Mouse (Mus musculus) adipocyte (in vitro differentiated cells): Measurements from ENCODE around the gene Zcwpw1.
"Not testable (repeated sequence)": the region's sequence is repeated elsewhere in the genome, so short reads cannot be mapped to it uniquely, and the experiment has no call there.

ENCODE experiments used
- DNase-seq: peaks from one replicate; pipeline ENCODE4 v3.0.0-alpha.2; 2016; ENCODE audit warnings: low spot score

Gene Zcwpw1

GRCm38 (mm10) chr5:137787151-137787928, at the start of gene Zcwpw1, which contains the start of gene Mepce:
TSS of gene Zcwpw1 (plus strand) at chr5:137787798.
TSS of gene Mepce (minus strand) at chr5:137787655.
- DNase-seq = peak; percentile 94

DNA sequence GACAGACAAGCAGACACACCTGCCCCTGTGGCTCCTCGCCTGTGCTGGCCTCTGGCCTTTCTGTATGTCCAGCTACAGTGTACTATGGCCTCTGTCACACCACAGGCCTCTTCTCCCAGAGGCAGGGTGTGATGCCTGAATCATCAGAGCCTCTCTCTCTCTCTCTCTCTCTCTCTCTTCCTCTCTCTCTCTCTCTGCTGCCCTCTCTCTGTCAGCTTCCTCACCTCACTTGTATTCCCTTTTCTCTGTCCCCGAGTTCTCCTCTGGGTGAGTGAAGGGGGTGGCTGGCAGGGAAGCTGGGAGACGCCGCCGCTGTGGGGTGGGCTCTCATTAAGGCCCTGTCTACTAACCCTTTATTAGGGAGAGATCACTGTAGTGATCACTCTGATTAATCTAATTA, 49.1 kb upstream of the Zcwpw1 start:
- peak; percentile 57 for DNase-seq

DNA sequence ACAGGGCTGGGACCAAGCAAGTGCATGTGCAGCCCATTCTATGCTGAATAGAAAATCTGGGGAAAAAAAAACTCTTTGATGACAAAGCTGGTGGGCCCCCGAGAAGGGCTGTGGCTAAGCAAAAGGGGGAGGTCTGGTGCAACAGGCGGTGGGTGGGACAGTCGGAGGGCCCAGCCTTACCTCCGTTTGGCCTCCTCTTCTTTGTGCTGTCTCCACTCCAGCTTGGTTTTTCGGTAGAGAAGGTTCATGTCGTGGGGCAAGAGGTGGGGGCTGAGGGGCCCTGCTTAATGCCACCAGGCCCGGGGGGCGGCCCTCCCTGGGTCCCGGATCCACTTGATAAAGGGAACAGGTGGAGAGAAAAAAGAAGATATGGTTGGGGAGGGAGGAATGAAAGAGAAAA, 48.1 kb upstream of the Zcwpw1 start:
- DNase-seq = no peak

GRCm38 (mm10) chr5:137740506-137740905, 47.1 kb upstream of the Zcwpw1 start:
- no peak for DNase-seq

- DNase-seq = peak; percentile 32
Measured at GRCm38 (mm10) chr5:137741023-137741931, 46.3 kb upstream of the Zcwpw1 start, which contains the start of gene Nyap1. TSS of gene Nyap1 (minus strand) at chr5:137741607.

DNA sequence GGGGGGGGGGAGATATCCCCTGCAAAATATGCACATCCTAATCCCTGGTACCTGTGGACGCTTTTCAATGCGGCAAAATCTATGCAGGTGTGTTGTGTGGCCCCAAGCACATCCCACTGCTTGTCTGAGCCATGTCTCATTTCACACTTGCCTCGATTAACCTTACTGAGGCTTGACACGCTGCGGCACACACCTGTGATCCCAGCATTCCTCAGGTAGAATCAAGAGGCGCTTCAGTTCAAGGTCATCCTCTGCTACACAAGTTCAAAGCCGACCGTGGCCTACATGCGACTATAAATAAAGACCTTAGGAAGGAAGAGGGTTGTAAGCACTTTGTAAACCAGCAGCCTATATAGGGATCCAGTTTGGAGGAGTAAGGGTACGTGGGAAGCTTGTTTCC, 45.5 kb upstream of the Zcwpw1 start:
- no peak for DNase-seq

GRCm38 (mm10) chr5:137742836-137743235, 44.8 kb upstream of the Zcwpw1 start:
- DNase-seq = no peak

DNA sequence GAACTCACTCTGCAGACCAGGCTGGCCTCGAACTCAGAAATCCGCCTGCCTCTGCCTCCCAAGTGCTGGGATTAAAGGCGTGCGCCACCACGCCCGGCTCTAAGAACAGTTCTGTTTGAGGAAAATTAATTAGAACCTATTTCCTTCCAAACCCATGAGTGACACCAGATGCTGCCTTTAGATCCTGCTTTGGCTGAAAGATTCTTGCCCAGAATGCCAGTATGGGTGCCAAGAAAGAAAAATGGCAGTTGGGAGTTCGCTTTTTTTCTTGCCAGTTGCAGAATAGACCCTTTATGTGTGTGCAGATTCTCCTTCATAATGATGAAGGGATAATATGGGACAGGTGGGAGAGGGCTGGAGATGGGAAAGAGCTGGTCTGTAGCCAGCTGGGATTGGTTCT, 43.4 kb upstream of the Zcwpw1 start:
- no peak for DNase-seq

GRCm38 (mm10) chr5:137745214-137746171, 42.1 kb upstream of the Zcwpw1 start, which contains the start of gene Tsc22d4:
TSS of gene Tsc22d4 (plus strand) at chr5:137745730.
- peak; percentile 94 for DNase-seq

GRCm38 (mm10) chr5:137746282-137746850, 41.2 kb upstream of the Zcwpw1 start:
- DNase-seq = peak; percentile 65

DNA sequence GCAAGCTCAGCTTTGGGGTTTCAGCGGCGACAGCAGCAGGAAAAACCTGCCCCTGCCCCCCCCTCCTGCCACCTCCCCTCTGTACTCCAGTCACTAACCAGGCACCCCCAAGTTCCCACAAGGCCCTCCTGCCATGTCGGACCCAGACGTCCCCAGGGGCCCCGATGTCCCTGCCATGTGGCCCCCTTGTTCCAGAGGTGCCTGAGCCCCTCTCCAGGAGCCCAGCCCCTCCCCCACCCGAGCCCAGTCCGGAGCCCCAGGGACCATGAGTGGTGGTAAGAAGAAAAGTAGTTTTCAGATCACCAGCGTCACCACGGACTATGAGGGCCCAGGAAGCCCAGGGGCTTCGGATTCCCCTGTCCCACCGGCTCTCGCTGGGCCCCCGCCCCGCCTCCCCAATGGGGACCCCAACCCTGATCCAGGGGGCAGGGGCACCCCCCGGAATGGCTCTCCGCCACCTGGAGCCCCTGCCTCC, 40.7 kb upstream of the Zcwpw1 start:
- no peak for DNase-seq

GRCm38 (mm10) chr5:137747326-137747961, 40.2 kb upstream of the Zcwpw1 start:
- peak; percentile 35 for DNase-seq

DNA sequence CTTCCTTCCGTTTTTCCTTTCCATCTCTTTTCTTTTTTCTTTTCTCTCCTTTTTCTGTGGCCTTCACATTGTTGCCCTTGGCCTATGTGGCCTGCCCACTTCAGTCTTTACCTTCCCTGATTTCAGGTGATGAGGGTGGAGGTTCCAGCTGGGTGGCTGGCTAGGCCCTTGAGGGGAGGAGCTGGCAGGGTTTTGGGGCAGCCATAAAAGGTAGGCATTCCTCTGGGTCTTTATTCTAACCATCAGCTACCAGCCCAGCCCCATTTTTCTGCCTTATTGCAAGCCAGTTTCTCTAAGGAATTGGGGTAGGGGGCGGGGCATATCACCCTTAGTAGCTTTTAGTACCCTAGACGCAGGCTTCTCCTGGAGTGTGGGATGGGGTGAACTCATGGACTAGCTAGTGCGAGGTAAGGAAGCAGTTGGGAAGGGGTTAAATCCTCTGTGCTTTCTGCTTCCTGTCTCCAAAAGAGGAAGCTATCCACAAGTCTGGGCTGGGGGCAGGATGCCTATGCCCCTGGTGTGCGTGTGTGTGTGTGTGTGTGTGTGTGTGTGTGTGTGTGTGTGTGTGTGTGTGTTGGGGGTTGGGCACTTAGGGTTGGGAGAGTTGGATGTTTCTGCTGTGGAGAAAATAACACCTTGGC, 39.3 kb upstream of the Zcwpw1 start:
- no peak for DNase-seq

- no peak for DNase-seq
Measured at GRCm38 (mm10) chr5:137749196-137749836, 38.3 kb upstream of the Zcwpw1 start.

DNA sequence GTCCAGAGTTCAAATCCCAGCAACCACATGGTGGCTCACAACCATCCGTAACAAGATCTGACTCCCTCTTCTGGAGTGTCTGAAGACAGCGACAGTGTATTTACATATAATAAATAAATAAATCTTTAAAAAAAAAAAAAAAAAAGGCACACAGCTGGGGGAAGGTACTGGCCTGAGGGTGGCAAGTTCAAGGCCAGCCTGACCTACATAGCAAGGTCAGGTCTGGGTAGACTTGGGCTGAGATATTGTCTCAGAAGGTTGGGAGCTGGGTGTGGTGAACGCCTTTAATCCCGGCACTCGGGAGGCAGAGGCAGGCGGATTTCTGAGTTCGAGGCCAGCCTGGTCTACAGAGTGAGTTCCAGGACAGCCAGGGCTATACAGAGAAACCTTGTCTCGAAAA, 37.4 kb upstream of the Zcwpw1 start:
- not testable (repeated sequence) for DNase-seq

GRCm38 (mm10) chr5:137751221-137751887, 36.2 kb upstream of the Zcwpw1 start:
- DNase-seq = no peak

GRCm38 (mm10) chr5:137751988-137752387, 35.6 kb upstream of the Zcwpw1 start:
- no peak for DNase-seq

DNA sequence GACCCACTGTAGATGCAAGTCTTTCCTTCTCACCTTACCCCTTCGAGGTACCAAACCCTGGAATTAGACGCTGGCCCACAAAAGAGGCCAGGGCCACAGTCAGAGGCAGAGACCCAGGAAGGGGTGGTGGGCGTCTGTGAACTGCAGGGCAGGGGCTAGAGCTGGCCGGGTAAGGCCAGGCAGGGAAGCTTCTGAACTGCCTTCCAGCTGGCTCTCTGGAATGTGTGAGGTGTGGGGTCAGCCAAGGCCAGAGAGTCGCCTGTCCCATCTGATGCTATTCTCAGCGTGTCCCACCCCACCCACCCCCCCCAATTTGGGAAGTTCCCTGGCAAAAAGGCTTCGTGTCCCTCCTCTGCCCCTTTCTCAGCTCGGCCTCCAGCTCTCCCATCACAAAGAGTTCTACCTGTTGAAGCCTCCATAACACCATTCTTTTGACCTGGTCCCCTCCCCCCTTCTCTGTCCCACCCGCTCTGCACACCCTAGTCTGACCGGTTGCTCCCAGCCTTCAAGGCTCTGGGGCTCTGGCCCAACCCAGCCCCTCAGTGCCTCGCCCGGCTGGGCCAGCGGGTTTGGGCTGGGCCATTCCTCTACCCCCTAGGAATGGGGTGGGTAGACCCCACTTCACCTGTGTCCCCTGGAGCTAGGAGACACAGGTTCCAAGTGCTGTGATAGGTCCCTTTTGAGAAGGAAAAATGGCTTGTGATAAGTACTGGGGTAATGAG, 34.3 kb upstream of the Zcwpw1 start:
- no peak for DNase-seq
